Comparison of ENCODE assay signal across 9 mouse cellular contexts in the genomic region with DNA sequence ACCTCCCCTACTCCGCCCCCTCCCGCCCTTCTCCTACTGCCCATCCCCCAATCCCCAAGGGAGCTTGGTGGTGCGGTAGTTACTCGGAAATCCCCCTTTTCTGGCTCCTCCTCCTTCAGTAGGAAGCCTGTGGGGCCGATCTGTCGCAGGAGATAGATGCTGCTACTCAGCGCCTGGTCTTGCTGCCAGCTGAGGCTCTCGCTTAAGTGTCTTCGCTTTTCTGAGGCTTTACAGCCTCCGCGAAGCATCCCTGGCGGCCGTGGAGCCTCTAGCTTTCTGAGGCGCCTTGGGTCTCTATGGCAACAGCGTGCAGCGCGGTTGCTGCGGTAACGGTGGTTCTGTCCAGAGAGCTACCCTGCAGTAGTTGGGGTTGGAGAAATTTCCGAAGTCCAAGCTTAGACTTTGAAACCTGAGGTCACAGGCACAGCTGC. TPM values are rescaled to one million over a fixed set of nuclear protein-coding genes. Genes with fewer than 3 reads are reported as not detected.
A peak's percentile ranks its signal among the peaks of the same experiment; 100 is the strongest.
DNase-seq lines count a peak whose midpoint lies in the region; ATAC-seq and TF ChIP-seq lines count a peak whose summit lies in the region.
"Had no signal": no experiment of that assay in that cellular context is flagged by ENCODE, and none has a peak within 500 bp of the region (broad histone marks: within the 10 kb centered on the region; RNA-seq: fewer than 3 reads in every experiment).

A gene (minus strand): TSS at position 298 of the 431 bp plus-strand sequence.

- ATAC-seq in lung, embryonic 16.5 days (ENCODE audit: low read depth) = peak; percentile 61; the same call in 1 of the 2 replicates
- peak; percentile 93 for ATAC-seq in limb, embryonic 11.5 days (ENCODE audit: insufficient number of reproducible peaks, low FRiP score, low TSS enrichment, low read depth)
- ATAC-seq in monocyte, adult 5-6 weeks (replicated peaks; ENCODE audit: insufficient number of reproducible peaks, low FRiP score, low TSS enrichment, poor library complexity, severe bottlenecking) = peak; percentile 53
- ATAC-seq: Patski had no signal

- no peaks in the 10 kb centered on the region for H3K27me3 ChIP-seq in lung, embryonic 16.5 days (ENCODE audit: control insufficient read depth, insufficient read depth, low read depth, low read length)
- no peaks in the 10 kb centered on the region for H3K27me3 ChIP-seq in heart, embryonic 10.5 days (ENCODE audit: insufficient read depth, poor library complexity, severe bottlenecking)
- H3K27me3 ChIP-seq in limb, embryonic 11.5 days (ENCODE audit: control insufficient read depth, insufficient read depth, low read length) = no peaks in the 10 kb centered on the region
- no peaks in the 10 kb centered on the region for H3K27me3 ChIP-seq in splenic B cell, adult 2 months (ENCODE audit: control insufficient read depth, insufficient read depth, low read length, poor library complexity, severe bottlenecking)

- no peaks in the 10 kb centered on the region for H3K36me3 ChIP-seq in lung, embryonic 16.5 days (ENCODE audit: control insufficient read depth, insufficient read depth, low read length)
- no peaks in the 10 kb centered on the region for H3K36me3 ChIP-seq in heart, embryonic 10.5 days
- no peaks in the 10 kb centered on the region for H3K36me3 ChIP-seq in limb, embryonic 11.5 days (ENCODE audit: control insufficient read depth, insufficient read depth, low read length)
- no peaks in the 10 kb centered on the region for H3K36me3 ChIP-seq in splenic B cell, adult 2 months (ENCODE audit: control insufficient read depth, insufficient read depth, low read length, poor library complexity, severe bottlenecking)

- H3K9me3 ChIP-seq in lung, embryonic 16.5 days (ENCODE audit: control insufficient read depth, low read length) = no peaks in the 10 kb centered on the region
- no peaks in the 10 kb centered on the region for H3K9me3 ChIP-seq in heart, embryonic 10.5 days
- H3K9me3 ChIP-seq in limb, embryonic 11.5 days (ENCODE audit: control insufficient read depth, low read length) = no peaks in the 10 kb centered on the region

- 0% methylated on average over 20 of the region's 20 CpGs for WGBS in lung, embryonic 16.5 days
- WGBS in lung, adult 2 months = 2% methylated on average over 20 of the region's 20 CpGs
- 2% methylated on average over 20 of the region's 20 CpGs for WGBS in heart, embryonic 10.5 days
- WGBS in limb, embryonic 11.5 days = under 1% methylated on average over 20 of the region's 20 CpGs

- TF ChIP-seq POLR2A in lung, adult 2 months (IDR thresholded peaks at IDR 0.05; ENCODE audit: borderline replicate concordance, extremely low read depth, low read depth, low read length) = no peak

- H3K4me2 ChIP-seq in lung, embryonic 16.5 days (ENCODE audit: low read depth, low read length) = peak within 1 kb of the TSS; percentile 49
- peak within 1 kb of the TSS; percentile 51; the same call in 1 of the 2 replicates for H3K4me2 ChIP-seq in limb, embryonic 11.5 days (ENCODE audit: low read depth, severe bottlenecking)

- no peak within 1 kb of the TSS; the same call in 1 of the 2 replicates for H3K9ac ChIP-seq in lung, embryonic 16.5 days (ENCODE audit: low read length)
- H3K9ac ChIP-seq in limb, embryonic 11.5 days (ENCODE audit: low read length) = no peak within 1 kb of the TSS

- no peak for TF ChIP-seq CTCF in lung, adult 2 months (IDR thresholded peaks at IDR 0.05; ENCODE audit: insufficient read depth, low read length)

- no peak within 1 kb of the TSS for H3K27ac ChIP-seq in lung, embryonic 16.5 days (ENCODE audit: low read length)
- no peak within 1 kb of the TSS for H3K27ac ChIP-seq in heart, embryonic 10.5 days
- no peak within 1 kb of the TSS for H3K27ac ChIP-seq in limb, embryonic 11.5 days (replicated peaks; ENCODE audit: low read depth, low read length)

- peaks cover 4% of the 10 kb centered on the region for H3K4me1 ChIP-seq in lung, embryonic 16.5 days (replicated peaks; ENCODE audit: control insufficient read depth, insufficient read depth, low read length)
- H3K4me1 ChIP-seq in lung, adult 2 months (ENCODE audit: control insufficient read depth, insufficient read depth, low read length) = no peaks in the 10 kb centered on the region
- peaks cover 4% of the 10 kb centered on the region for H3K4me1 ChIP-seq in heart, embryonic 10.5 days
- no peaks in the 10 kb centered on the region for H3K4me1 ChIP-seq in limb, embryonic 11.5 days (ENCODE audit: control insufficient read depth, insufficient read depth, low read length)

- peak within 1 kb of the TSS; percentile 20 for H3K4me3 ChIP-seq in lung, embryonic 16.5 days (ENCODE audit: low read length)
- H3K4me3 ChIP-seq in lung, adult 2 months (replicated peaks; ENCODE audit: extremely low read depth, low read depth, low read length) = no peak within 1 kb of the TSS
- peak within 1 kb of the TSS; percentile 52 for H3K4me3 ChIP-seq in heart, embryonic 10.5 days
- 0 out of 2 replicates have a peak within 1 kb of the TSS, but pooled peaks have one; percentile 9 for H3K4me3 ChIP-seq in limb, embryonic 11.5 days (ENCODE audit: low read depth, low read length)

- DNase-seq in lung, adult 2 months = no peak
- DNase-seq in embryo, embryonic 10.5 days (ENCODE audit: low spot score) = peak; percentile 86
- DNase-seq in heart, embryonic 10.5 days (ENCODE audit: low spot score) = peak; percentile 81
- peak; percentile 70 for DNase-seq in kidney, adult 9 months
- peak; percentile 81 for DNase-seq in limb, embryonic 11.5 days (ENCODE audit: low spot score)
- peak; percentile 76 for DNase-seq in splenic B cell, adult 2 months (ENCODE audit: low read depth, low spot score)

RNA-seq across cellular contexts. Expression of the gene that starts here (rescaled TPM):
- 0.34 and 0.39 TPM in 2 replicates for polyA plus RNA-seq in lung, embryonic 16.5 days (2015; fragmentation: Nextera tagmentation; extraction: Ambion mirVana)
- polyA plus RNA-seq in lung, adult 2 months (2012; rRNA removed) = not detected in 2 replicates
- not detected in 2 replicates for polyA plus RNA-seq in heart, embryonic 10.5 days (2016; fragmentation: Nextera tagmentation; extraction: Ambion mirVana)
- not detected in 2 replicates for polyA plus RNA-seq in limb, embryonic 11.5 days (2014; fragmentation: Nextera tagmentation; extraction: Ambion mirVana)
- not detected in 3 replicates for total RNA-seq in monocyte, adult 5-6 weeks (2017)
- polyA plus RNA-seq: Patski had no signal

Comparison
In these comparisons a context has a peak if more than half of its experiments do, and no peak if none do; other contexts are left out.
1. Peak in ATAC-seq, H3K4me3 ChIP-seq and H3K4me2 ChIP-seq in lung, embryonic 16.5 days; RNA of the gene not detected or under 1 TPM.
2. Peak in DNase-seq and H3K4me3 ChIP-seq in heart, embryonic 10.5 days; RNA of the gene not detected or under 1 TPM.
3. Peak in DNase-seq, ATAC-seq, H3K4me3 ChIP-seq and H3K4me2 ChIP-seq in limb, embryonic 11.5 days; RNA of the gene not detected or under 1 TPM.
4. Peak in ATAC-seq in monocyte, adult 5-6 weeks; RNA of the gene not detected or under 1 TPM.